Mouse (Mus musculus) ES-Bruce4 (cell line): Measurements from ENCODE around the gene Fam228a.

Experiments
- CTCF ChIP-seq: IDR thresholded peaks from one replicate; pipeline ENCODE4 v1.8.1; 2011; ENCODE audit warnings: low read depth, low read length
- EP300 ChIP-seq: IDR thresholded peaks from 2 replicates; pipeline ENCODE4 v1.6.1; 2011; ENCODE audit warnings: low read depth, low read length; ENCODE audit not compliant: insufficient read depth
- POLR2A ChIP-seq: IDR thresholded peaks from one replicate; pipeline ENCODE4 v1.8.1; 2011; ENCODE audit warnings: low read length; ENCODE audit not compliant: insufficient read depth

DNA sequence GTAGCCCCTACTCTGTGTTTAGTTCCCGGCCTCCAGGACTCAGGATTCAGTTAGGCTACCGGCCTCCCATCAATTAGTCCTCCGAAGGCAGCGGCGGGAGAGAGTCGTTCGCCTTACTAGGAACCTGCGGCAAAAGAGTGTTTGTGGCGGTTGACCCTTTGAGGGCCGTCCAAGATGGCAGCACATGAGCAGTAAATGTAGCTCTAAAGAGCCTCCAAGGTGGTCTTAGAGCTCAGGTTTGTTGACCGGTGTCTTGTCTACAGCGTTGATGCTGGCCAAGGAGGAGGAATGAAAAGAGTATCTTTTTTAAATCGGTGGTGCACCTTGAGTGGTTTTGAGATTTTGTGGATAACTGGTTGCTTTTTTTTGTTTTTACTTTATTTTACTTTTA lies 31.1 kb upstream of the Fam228a start:
- no peak for TF ChIP-seq CTCF
- TF ChIP-seq EP300 = no peak
- no peak for TF ChIP-seq POLR2A
